Mouse (Mus musculus) embryonic fibroblast, embryonic 13.5 days (primary cell): ENCODE data around the gene Trib2. TPM values are rescaled to one million over a fixed set of nuclear protein-coding genes. Genes with fewer than 3 reads are reported as not detected.
A peak's percentile ranks its signal among the peaks of the same experiment; 100 is the strongest.

ENCODE experiments used
- H3K27ac ChIP-seq: 2 replicates; pipeline ENCODE4 v1.5.1; 2012; ENCODE audit warnings: low read length, control low read depth, inconsistent platforms; ENCODE audit not compliant: insufficient read depth
- H3K4me1 ChIP-seq: 2 replicates; pipeline ENCODE4 v1.6.1; 2011; ENCODE audit warnings: low read length; ENCODE audit not compliant: control insufficient read depth, insufficient read depth
- H3K4me3 ChIP-seq: 2 replicates; pipeline ENCODE4 v1.5.1; 2011; ENCODE audit warnings: mild to moderate bottlenecking, control low read depth, low read length; ENCODE audit not compliant: insufficient read depth
- CTCF ChIP-seq: IDR thresholded peaks from 2 replicates; pipeline ENCODE4 v1.5.1; 2011; ENCODE audit warnings: mild to moderate bottlenecking, control low read depth, low read length, moderate library complexity, borderline replicate concordance; ENCODE audit not compliant: insufficient read depth
- POLR2A ChIP-seq: IDR thresholded peaks from 2 replicates; pipeline ENCODE4 v1.6.1; 2011; ENCODE audit warnings: low read depth, mild to moderate bottlenecking, control low read depth, low read length, moderate library complexity
- polyA plus RNA-seq: library from polyadenylated mRNA; stranded (reverse); fragments of >200 nt; gene quantifications from 2 replicates; pipeline ENCODE4 v1.2.4, GENCODE M21; 2011; ENCODE audit warnings: low read depth; ENCODE audit not compliant: missing spikeins, insufficient read length

Trib2 gene
- polyA plus RNA-seq, 1 experiment: 30.2 TPM

GRCm38 (mm10) chr12:15815170-15815575 lies 1.5 kb downstream of the Trib2 start:
- Histone ChIP-seq H3K4me1 (peaks cover 8% of the 10 kb centered on the region), H3K27ac (peak overlapping the region; percentile 89), H3K4me3 (peak overlapping the region; percentile 89)
- TF ChIP-seq CTCF: no peak
- no peak for TF ChIP-seq POLR2A

GRCm38 (mm10) chr12:15814249-15815081 lies 2.3 kb downstream of the Trib2 start:
- Histone ChIP-seq H3K4me3 (peak overlapping the region; percentile 89), H3K27ac (peak overlapping the region; percentile 91), H3K4me1 (peaks cover 12% of the 10 kb centered on the region)
- TF ChIP-seq POLR2A (0 out of 2 replicates have a peak, but pooled peaks have one; percentile 10), CTCF (no peak)

GRCm38 (mm10) chr12:15813819-15814165 lies 2.9 kb downstream of the Trib2 start:
- Histone ChIP-seq H3K27ac (peak overlapping the region; percentile 93), H3K4me3 (peak overlapping the region; percentile 89), H3K4me1 (peaks cover 12% of the 10 kb centered on the region)
- TF ChIP-seq CTCF (no peak), POLR2A (no peak)

GRCm38 (mm10) chr12:15813133-15813818 lies 3.4 kb downstream of the Trib2 start:
- TF ChIP-seq POLR2A: peak; percentile 37
- TF ChIP-seq CTCF: no peak
- Histone ChIP-seq H3K4me3 (peak overlapping the region; percentile 89), H3K4me1 (peaks cover 12% of the 10 kb centered on the region), H3K27ac (peak overlapping the region; percentile 93)

GRCm38 (mm10) chr12:15812139-15812962 lies 4.4 kb downstream of the Trib2 start:
- peak overlapping the region; percentile 74 for H3K27ac ChIP-seq
- peak overlapping the region; percentile 34 for H3K4me3 ChIP-seq
- TF ChIP-seq POLR2A (no peak), CTCF (no peak)

GRCm38 (mm10) chr12:15811682-15812081 lies 5.0 kb downstream of the Trib2 start:
- Histone ChIP-seq H3K4me1 (peaks cover 12% of the 10 kb centered on the region), H3K27ac (peak overlapping the region; percentile 74), H3K4me3 (peak overlapping the region; percentile 34)
- no peak for TF ChIP-seq POLR2A
- no peak for TF ChIP-seq CTCF

More at GRCm38 (mm10) chr12:15812139-15812962, 4.4 kb downstream of the Trib2 start:
- H3K4me1 ChIP-seq: peaks cover 12% of the 10 kb centered on the region

- H3K4me1 ChIP-seq: peaks cover 12% of the 10 kb centered on the region
- H3K4me3 ChIP-seq: no peak overlapping the region
- no peak overlapping the region for H3K27ac ChIP-seq
- no peak for TF ChIP-seq POLR2A
- no peak for TF ChIP-seq CTCF
Measured at GRCm38 (mm10) chr12:15810926-15811325, 5.8 kb downstream of the Trib2 start.

GRCm38 (mm10) chr12:15809657-15810056 lies 7.1 kb downstream of the Trib2 start:
- TF ChIP-seq POLR2A: no peak
- no peak for TF ChIP-seq CTCF
- no peak overlapping the region for H3K4me3 ChIP-seq
- peaks cover 12% of the 10 kb centered on the region for H3K4me1 ChIP-seq
- no peak overlapping the region for H3K27ac ChIP-seq

GRCm38 (mm10) chr12:15809249-15809648 lies 7.5 kb downstream of the Trib2 start:
- TF ChIP-seq CTCF: no peak
- TF ChIP-seq POLR2A: no peak
- Histone ChIP-seq H3K4me1 (peaks cover 12% of the 10 kb centered on the region), H3K4me3 (no peak overlapping the region)

GRCm38 (mm10) chr12:15808186-15808800 lies 8.4 kb downstream of the Trib2 start:
- H3K4me3 ChIP-seq: no peak overlapping the region
- TF ChIP-seq POLR2A (no peak), CTCF (no peak)
- H3K4me1 ChIP-seq: peaks cover 12% of the 10 kb centered on the region
- H3K27ac ChIP-seq: no peak overlapping the region

More at GRCm38 (mm10) chr12:15809249-15809648, 7.5 kb downstream of the Trib2 start:
- H3K27ac ChIP-seq: no peak overlapping the region
